Mouse (Mus musculus) cerebellum, postnatal 10 days (tissue): ENCODE data around the gene Yes1.
A peak's percentile ranks its signal among the peaks of the same experiment; 100 is the strongest.
"Not testable (repeated sequence)": the region's sequence is repeated elsewhere in the genome, so short reads cannot be mapped to it uniquely, and the experiment has no call there.

Source experiments
- DNase-seq, 2 experiments: peaks; one replicate each; pipeline ENCODE4 v3.0.0; 2021; ENCODE audit warnings: mixed read lengths in 2 of 2

The Yes1 gene

GRCm38 (mm10) chr5:32711485-32711884, 100.5 kb downstream of the Yes1 start:
- no peak for DNase-seq

- no peak for DNase-seq
These were observed 101.5 kb downstream of the Yes1 start for GRCm38 (mm10) chr5:32712221-32713041.

- DNase-seq = no peak
These were observed 102.2 kb downstream of the Yes1 start for GRCm38 (mm10) chr5:32713042-32713702.

GRCm38 (mm10) chr5:32713703-32714467, 102.9 kb downstream of the Yes1 start:
- DNase-seq = peak; percentile 92 to 96

GRCm38 (mm10) chr5:32717726-32718125, 106.8 kb downstream of the Yes1 start:
- no peak for DNase-seq

GRCm38 (mm10) chr5:32718916-32719315, 107.9 kb downstream of the Yes1 start:
- DNase-seq = no peak

GRCm38 (mm10) chr5:32720416-32720815, 109.4 kb downstream of the Yes1 start:
- DNase-seq = no peak

GRCm38 (mm10) chr5:32721316-32721715, 110.3 kb downstream of the Yes1 start:
- DNase-seq = no peak

GRCm38 (mm10) chr5:32722263-32722662, 111.3 kb downstream of the Yes1 start:
- DNase-seq = no peak

GRCm38 (mm10) chr5:32722711-32723110, 111.7 kb downstream of the Yes1 start:
- not testable (repeated sequence) for DNase-seq

- no peak for DNase-seq
These were observed 113.0 kb downstream of the Yes1 start for GRCm38 (mm10) chr5:32723981-32724380.

- not testable (repeated sequence) for DNase-seq
These were observed 114.4 kb downstream of the Yes1 start for GRCm38 (mm10) chr5:32725397-32725796.

GRCm38 (mm10) chr5:32728300-32728699, 117.3 kb downstream of the Yes1 start:
- DNase-seq = no peak

GRCm38 (mm10) chr5:32728851-32729250, 117.9 kb downstream of the Yes1 start:
- DNase-seq = no peak

- DNase-seq = not testable (repeated sequence)
These were observed 122.9 kb downstream of the Yes1 start for GRCm38 (mm10) chr5:32733892-32734291.

GRCm38 (mm10) chr5:32735779-32736178, 124.8 kb downstream of the Yes1 start:
- no peak for DNase-seq
